Mouse (Mus musculus) layer of hippocampus, postnatal 14 days (tissue): Measurements from ENCODE around the gene Ksr1. TPM values are rescaled to one million over a fixed set of nuclear protein-coding genes. Genes with fewer than 3 reads are reported as not detected.

Source experiments
- DNase-seq, 2 experiments: peaks; one replicate each; pipeline ENCODE4 v3.0.0; 2021 to 2022; ENCODE audit warnings: low spot score in 2 of 2, mixed read lengths in 1 of 2
- total RNA-seq, 2 experiments: library from RNA; stranded (reverse); gene quantifications; 2 replicates each; pipeline ENCODE4 v1.2.3; 2021

Gene Ksr1
- total RNA-seq, 2 experiments from 2014 or later: 154 to 158 TPM

DNA sequence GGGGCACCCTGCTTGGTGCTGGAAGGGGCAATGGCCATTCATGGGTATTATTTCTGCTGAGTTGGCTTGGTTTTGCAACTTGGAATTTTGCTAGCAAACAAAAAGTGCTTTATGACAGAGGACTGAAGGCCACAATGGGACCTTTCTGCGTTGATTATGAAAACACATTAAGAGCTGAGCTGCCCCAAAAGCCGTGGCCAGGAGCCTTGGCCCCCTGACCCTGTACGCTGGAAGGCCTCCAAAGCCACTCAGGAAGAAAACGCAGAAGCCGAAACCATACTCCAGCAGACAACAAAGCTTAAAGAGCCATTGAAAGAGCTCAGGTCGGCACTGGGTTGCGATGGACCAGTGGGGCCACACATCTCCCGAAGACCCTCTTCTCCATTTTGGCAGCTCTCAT is 47.2 kb downstream of the Ksr1 start:
- no peak for DNase-seq

- no peak for DNase-seq
These were observed 48.5 kb downstream of the Ksr1 start for GRCm38 (mm10) chr11:79097736-79098135.

DNA sequence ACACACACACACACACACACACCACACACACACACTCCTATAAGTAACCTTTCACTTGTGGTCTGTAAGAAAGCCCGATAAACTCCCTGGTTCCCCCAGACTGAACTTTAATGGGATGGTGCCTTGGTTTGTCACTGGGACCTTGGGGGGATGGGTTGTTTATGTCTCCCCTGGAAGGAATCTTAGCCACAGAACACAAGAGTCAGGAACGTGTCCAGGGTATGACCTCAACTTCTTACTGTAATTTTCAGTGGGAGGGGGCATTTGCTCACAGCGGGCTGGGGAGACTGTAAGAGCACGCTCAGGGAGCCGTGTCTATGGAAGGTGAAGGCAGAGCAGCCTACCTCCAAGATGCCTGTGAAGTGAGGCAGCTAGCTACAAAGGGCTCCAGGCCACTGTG is 49.5 kb downstream of the Ksr1 start:
- DNase-seq: no peak

DNA sequence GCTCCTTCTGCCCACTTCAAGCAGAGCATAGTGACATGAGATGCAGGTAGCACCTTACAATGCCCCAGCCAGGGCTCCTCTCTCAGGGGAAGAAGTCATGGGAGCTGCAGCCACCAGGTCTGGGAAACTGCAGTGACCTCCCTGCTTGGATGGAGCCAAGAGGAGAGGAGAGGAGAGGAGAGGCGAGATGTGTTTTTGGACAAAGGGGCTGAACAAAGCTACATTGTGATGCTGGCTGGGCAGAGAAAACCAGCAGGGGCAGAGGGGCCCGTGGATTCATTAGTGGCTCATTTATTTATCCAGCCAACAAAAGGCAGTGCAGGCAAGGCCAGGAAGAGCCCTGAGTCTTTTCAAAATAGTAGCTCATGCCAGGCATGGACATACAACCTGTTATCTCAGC is 50.5 kb downstream of the Ksr1 start:
- no peak for DNase-seq

GRCm38 (mm10) chr11:79094727-79095126 is 51.5 kb downstream of the Ksr1 start:
- peak in 1 of 2 experiments; percentile 58 for DNase-seq

DNA sequence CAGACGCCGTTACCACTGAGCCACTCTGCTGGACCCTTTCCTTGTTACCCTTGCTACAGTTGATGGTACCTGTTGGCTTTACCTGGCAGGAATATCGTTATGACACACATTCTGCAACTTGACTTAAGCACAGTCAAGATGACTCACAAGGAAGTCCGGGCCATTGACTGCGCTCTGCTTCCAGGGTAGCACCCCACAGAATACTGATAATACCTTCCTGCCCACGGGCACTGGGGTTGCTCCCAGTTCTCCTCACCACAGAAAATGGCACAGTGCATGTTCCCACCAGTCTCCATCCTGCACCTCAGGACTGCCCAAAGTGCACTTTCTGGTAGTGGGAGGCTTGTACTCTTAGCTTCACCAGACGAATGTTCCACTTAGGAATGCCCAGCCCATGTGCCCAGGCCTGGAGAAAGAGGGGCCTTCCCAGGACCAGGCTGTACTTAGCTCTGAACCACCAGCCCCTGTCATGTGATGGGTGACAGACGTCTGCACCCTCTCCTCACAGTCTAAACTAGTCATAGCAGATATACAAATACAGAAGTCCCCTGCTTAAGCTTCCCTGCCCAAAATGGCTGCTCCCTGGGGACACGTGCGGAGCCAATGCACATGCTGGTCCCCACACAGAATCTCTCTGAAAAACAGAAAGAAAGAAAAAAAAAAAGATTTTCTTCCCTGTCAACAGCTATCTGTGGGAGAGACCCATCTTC is 52.1 kb downstream of the Ksr1 start:
- DNase-seq: no peak

DNA sequence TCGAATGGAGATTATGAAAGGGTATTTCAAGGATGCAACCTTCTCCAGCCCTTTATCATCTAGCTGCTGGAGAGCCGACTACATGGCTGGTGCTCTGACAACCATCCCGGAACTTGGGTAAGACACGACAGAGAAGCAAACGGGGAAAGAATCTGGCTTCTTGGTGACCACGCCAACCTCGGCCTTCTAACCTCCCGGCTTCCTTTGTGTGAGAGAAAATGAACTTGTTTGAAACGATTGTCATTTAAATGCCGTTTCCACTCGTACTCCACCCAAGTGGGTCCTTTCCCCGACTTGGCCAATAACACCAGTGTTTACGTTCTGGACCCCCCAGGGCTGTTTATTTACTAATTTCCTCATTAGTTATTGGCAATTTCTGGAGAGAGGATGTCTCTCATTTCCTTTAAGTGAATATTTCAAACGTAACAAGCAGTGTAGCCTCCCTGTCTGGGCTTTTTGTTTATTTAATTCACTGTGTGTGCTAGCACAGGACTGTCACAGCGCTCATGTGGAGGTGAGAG is 52.8 kb downstream of the Ksr1 start:
- DNase-seq: no peak

DNA sequence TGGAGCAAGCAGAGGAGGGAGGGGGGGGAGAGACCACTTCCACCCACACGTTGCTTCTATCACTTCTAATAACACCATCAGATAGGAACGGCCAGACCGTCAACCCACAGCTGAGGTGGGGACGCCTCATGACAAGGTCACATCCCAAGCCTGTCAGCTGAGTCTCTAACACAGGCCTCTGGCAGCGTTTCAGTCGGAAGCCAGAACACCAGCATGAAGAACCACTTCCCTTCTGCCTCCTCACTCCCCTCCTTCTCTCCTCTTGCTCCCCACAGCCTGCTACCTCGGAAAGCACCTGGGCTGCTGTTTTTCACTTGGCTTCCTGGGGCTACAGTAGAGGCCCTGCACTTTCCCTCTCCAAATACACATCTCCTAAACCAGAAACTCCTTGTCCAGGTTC is 53.4 kb downstream of the Ksr1 start:
- DNase-seq: no peak

- DNase-seq: no peak
These were observed 54.0 kb downstream of the Ksr1 start for GRCm38 (mm10) chr11:79092245-79092644.

- no peak for DNase-seq
These were observed 56.5 kb downstream of the Ksr1 start for GRCm38 (mm10) chr11:79089756-79090155.

DNA sequence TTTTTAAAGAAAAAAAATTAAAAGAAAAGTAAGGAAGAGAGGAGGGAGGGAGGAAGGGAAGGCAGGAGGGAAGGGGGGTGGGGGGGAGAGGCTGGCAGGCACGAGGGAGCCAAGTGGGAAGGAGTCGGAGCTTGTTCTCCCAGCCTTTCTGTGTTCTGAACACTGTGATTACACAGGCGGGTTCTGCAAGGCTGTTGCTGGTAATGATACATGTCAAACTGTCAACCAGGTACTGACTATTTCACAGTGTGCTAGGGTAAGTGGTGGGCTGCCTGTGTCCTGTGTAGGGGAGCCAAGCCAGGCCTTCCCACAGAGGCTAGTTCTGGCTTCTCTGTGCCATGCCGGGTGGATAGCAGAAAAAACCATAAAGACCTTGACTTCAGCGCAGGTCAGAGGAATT is 57.2 kb downstream of the Ksr1 start:
- DNase-seq: no peak

GRCm38 (mm10) chr11:79088325-79088724 is 57.9 kb downstream of the Ksr1 start:
- no peak for DNase-seq

DNA sequence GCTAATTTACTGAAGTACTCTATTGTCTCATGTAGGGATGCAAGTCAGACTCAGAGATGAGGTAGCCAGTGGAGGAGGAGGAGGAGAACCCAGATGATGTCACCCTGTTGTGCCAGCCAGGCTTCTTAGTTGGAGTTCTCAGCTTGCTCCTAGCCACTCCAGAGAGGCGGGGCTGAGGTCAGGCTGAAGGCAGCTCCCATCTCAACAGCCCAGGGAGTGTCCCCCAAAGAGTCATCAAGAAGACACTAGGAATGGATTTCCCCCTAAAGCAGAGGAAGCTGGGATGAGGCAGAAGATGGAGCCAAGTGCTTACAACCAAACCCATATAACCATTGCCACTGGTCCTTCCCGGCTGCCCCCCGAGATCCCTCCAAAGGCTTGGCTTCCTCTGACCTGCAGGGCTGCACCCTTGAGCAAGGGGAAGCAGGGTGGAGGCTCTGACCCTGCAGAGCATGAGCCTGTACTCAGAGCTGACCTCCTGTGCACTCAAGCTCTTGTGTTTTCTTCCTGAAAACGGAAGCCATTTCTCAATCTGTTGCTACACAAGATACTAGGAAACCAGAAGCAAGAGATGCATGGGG is 58.4 kb downstream of the Ksr1 start:
- DNase-seq: no peak

DNA sequence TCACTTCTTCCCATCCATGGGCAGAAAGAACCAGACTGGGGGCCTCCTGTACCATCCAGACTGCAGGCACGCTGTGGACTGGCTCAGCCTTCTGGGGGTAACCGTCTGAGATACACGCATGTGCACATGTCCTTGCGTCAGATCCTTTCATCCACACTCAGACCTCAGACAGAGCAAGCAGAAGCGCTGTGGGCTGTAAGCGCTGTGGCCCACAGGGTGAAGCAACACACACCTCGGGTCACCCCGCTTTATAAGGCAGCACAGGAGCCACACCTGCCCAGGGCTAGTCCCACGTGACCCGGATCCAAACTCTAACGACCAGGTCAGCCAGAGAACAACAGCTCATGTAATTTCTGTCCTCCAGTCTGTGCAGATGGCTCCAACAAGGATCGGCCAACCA is 59.4 kb downstream of the Ksr1 start:
- no peak for DNase-seq

GRCm38 (mm10) chr11:79085059-79085458 is 61.1 kb downstream of the Ksr1 start:
- DNase-seq: no peak

DNA sequence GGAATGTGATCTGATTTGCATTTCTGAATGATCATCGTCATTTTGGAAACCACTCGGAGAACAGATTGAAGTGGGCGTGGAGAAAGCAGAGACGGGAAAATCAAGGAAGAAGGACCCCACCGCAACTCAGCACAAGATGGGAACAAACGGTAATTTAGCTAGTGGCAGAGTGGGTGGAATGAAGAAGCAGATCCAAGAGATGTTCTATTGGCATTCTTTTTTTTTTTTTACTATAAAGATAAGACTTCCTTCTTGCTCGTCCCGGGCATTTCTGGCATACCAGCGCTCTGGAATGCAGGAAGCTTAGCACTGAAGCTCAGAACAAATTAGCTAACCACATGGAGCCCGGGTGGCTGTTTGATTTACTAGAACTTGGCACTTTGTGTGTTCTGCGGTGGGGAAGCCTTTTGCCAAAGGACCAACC is 63.2 kb downstream of the Ksr1 start:
- peak in 1 of 2 experiments; percentile 74 for DNase-seq

GRCm38 (mm10) chr11:79080965-79081891 is 65.0 kb downstream of the Ksr1 start:
- DNase-seq: no peak

GRCm38 (mm10) chr11:79080081-79080480 is 66.1 kb downstream of the Ksr1 start:
- DNase-seq: no peak

DNA sequence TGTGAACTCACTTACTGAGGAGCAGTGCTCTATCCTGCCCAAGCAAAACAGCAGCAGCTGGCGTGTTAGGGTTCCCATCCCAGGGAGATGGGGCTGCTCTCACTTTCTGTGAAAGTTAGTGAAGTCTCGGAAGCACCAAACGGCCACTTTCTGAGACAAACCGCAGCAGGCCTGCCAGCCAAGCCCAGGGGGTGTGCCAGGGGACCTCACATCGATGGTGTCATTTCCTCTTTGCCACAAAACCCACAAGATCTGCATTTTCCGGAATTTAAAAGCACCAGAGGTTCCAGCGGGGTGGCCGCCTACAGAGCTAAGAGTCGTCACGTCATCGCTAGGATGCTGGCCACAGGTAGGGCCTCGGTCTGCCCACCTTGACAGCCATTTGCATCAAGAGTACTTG is 69.7 kb downstream of the Ksr1 start:
- no peak for DNase-seq

GRCm38 (mm10) chr11:79075044-79075443 is 71.2 kb downstream of the Ksr1 start:
- DNase-seq: no peak

GRCm38 (mm10) chr11:79074611-79075010 is 71.6 kb downstream of the Ksr1 start:
- DNase-seq: no peak

- no peak for DNase-seq
These were observed 72.6 kb downstream of the Ksr1 start for GRCm38 (mm10) chr11:79073583-79073982.
